Mouse (Mus musculus) kidney, adult 8-10 months (tissue): ENCODE data around the gene Itgb2l.

Experiments
- DNase-seq, 2 experiments: peaks; one replicate each; pipeline ENCODE4 v3.0.0; 2022

Gene Itgb2l

GRCm38 (mm10) chr16:96425044-96425443, 18.4 kb downstream of the Itgb2l start:
- DNase-seq, result no peak

- DNase-seq, result no peak
Measured at GRCm38 (mm10) chr16:96408064-96408465, 35.4 kb downstream of the Itgb2l start.

- DNase-seq, result no peak
Measured at GRCm38 (mm10) chr16:96406312-96406711, 37.1 kb downstream of the Itgb2l start.

GRCm38 (mm10) chr16:96402294-96402693, 41.1 kb downstream of the Itgb2l start:
- no peak for DNase-seq

GRCm38 (mm10) chr16:96400046-96400445, 43.4 kb downstream of the Itgb2l start:
- DNase-seq, result no peak

GRCm38 (mm10) chr16:96398806-96399205, 44.6 kb downstream of the Itgb2l start:
- DNase-seq, result no peak

GRCm38 (mm10) chr16:96396013-96396650, 47.3 kb downstream of the Itgb2l start:
- DNase-seq, result no peak

- DNase-seq, result no peak
Measured at GRCm38 (mm10) chr16:96395516-96395915, 47.9 kb downstream of the Itgb2l start.

GRCm38 (mm10) chr16:96391070-96391469, 52.3 kb downstream of the Itgb2l start:
- no peak for DNase-seq

GRCm38 (mm10) chr16:96388481-96388880, 54.9 kb downstream of the Itgb2l start:
- no peak for DNase-seq

- DNase-seq, result no peak
Measured at GRCm38 (mm10) chr16:96387685-96388371, 55.6 kb downstream of the Itgb2l start.

GRCm38 (mm10) chr16:96384741-96385140, 58.7 kb downstream of the Itgb2l start:
- no peak for DNase-seq

GRCm38 (mm10) chr16:96382496-96383181, 60.8 kb downstream of the Itgb2l start:
- no peak for DNase-seq

- DNase-seq, result no peak
Measured at GRCm38 (mm10) chr16:96381435-96381834, 62.0 kb downstream of the Itgb2l start.

- DNase-seq, result no peak
Measured at GRCm38 (mm10) chr16:96378111-96378510, 65.3 kb downstream of the Itgb2l start.

- peak; percentile 56 to 69 for DNase-seq
Measured at GRCm38 (mm10) chr16:96376342-96376741, 67.1 kb downstream of the Itgb2l start.

GRCm38 (mm10) chr16:96375538-96375937, 67.9 kb downstream of the Itgb2l start:
- no peak for DNase-seq

GRCm38 (mm10) chr16:96372752-96373118, 70.7 kb downstream of the Itgb2l start:
- DNase-seq, result no peak
